Mouse (Mus musculus) midbrain, embryonic 15.5 days (tissue): ENCODE results near the gene Tmem259. TPM values are rescaled to one million over a fixed set of nuclear protein-coding genes. Genes with fewer than 3 reads are reported as not detected.

Experiments used
- ATAC-seq: fragments of 200-750 bp; cut with Nextera tagmentation; replicated peaks from 2 replicates; pipeline ENCODE4 v1.8.0; 2017; ENCODE audit warnings: moderate TSS enrichment
- H3K27ac ChIP-seq: fragments of 300-500 bp; sonication (generic); 2 replicates; pipeline ENCODE4 v1.5.1; 2015; ENCODE audit warnings: mild to moderate bottlenecking, inconsistent platforms
- H3K27me3 ChIP-seq: fragments of 300-500 bp; sonication (generic); replicated peaks from 2 replicates; pipeline ENCODE4 v1.6.1; 2015; ENCODE audit warnings: inconsistent platforms
- H3K36me3 ChIP-seq: fragments of 300-500 bp; sonication (generic); replicated peaks from 2 replicates; pipeline ENCODE4 v1.6.1; 2015; ENCODE audit warnings: inconsistent platforms
- H3K4me1 ChIP-seq: fragments of 300-500 bp; sonication (generic); 2 replicates; pipeline ENCODE4 v1.6.1; 2015; ENCODE audit warnings: inconsistent platforms
- H3K4me2 ChIP-seq: fragments of 300-500 bp; sonication (generic); 2 replicates; pipeline ENCODE4 v1.6.1; 2015; ENCODE audit warnings: inconsistent platforms, mild to moderate bottlenecking, moderate library complexity
- H3K4me3 ChIP-seq: fragments of 300-500 bp; sonication (generic); 2 replicates; pipeline ENCODE4 v1.5.1; 2015; ENCODE audit warnings: mild to moderate bottlenecking, inconsistent platforms
- H3K9ac ChIP-seq: fragments of 300-500 bp; sonication (generic); 2 replicates; pipeline ENCODE4 v1.6.1; 2015; ENCODE audit warnings: mild to moderate bottlenecking, inconsistent platforms
- H3K9me3 ChIP-seq: fragments of 300-500 bp; sonication (generic); 2 replicates; pipeline ENCODE4 v1.6.1; 2016; ENCODE audit warnings: inconsistent platforms
- WGBS: fragments of 180-500 bp; shearing (Covaris S2); methylation state at CpG from one replicate; pipeline ENCODE4 v1.1.7; 2015; ENCODE audit warnings: mixed read lengths; 5-methylcytosine and 5-hydroxymethylcytosine counted together
- polyA plus RNA-seq: library from polyadenylated mRNA; unstranded; fragments of >200 nt; fragmentation: Nextera tagmentation; extraction: Ambion mirVana; gene quantifications from 2 replicates; pipeline ENCODE4 v1.2.1, GENCODE M21; 2015

The Tmem259 gene
- polyA plus RNA-seq, 1 experiment from 2014 or later, result 24.3 TPM

GRCm38 (mm10) chr10:79927324-79928029 lies 56.7 kb downstream of the Tmem259 start:
- Histone ChIP-seq H3K27ac (peak overlapping the region; percentile 89), H3K4me1 (peaks cover 37% of the 10 kb centered on the region), H3K27me3 (peaks cover 12% of the 10 kb centered on the region), H3K4me2 (peak overlapping the region; percentile 81), H3K4me3 (peak overlapping the region; percentile 92), H3K36me3 (peaks cover 6% of the 10 kb centered on the region; the same call in 1 of the 2 replicates), H3K9me3 (no peaks in the 10 kb centered on the region), H3K9ac (peak overlapping the region; percentile 78)
- ATAC-seq, result peak; percentile 53
- under 1% methylated on average over 54 of the region's 54 CpGs for WGBS

DNA sequence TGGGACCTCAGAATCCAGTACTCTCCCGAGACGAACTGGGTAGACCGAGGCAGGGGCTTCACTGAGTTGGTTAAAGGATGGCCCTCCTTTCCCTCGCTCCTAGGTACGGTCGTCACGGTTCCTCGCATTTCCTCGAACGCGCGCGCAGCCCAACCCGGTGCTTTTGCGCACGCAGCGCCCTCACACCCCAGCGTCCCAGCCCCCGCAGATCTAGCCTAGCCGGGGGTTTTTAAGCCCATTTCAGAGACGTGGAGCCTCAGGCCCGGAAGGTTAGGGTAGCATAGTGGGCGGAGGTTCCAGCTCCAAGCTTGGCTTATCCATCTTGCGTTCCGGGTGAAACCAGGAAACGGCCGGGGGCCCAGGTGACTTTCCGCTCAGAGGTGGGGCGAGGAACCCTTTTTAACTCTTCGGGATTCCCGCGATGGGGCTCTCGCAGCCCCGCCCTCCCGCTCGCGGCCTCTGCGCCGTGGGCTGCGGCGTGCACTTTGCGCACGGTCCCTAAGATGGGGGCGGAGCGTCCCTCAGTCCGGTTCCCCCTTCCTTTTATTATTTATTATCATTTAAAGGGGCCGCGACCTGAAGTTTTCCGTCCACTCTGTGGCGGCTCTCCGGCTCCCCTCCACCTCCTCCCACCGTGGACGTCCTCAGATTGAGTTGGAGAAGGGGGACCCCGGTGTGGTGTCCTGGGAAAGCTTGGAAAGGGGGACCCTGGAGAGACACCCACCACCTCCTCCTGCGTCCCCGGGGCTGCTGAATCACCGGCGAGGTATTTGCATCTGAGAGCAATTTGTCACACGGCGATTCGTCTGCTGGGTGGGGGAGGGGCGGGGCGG lies 57.4 kb downstream of the Tmem259 start, which contains the start of gene Arid3a:
Gene Arid3a (plus strand): TSS at position 553 of the 833 bp plus-strand sequence.
- Histone ChIP-seq H3K4me2 (peak within 1 kb of the TSS; percentile 81), H3K36me3 (peaks cover 6% of the 10 kb centered on the region; the same call in 1 of the 2 replicates)
- WGBS, result under 1% methylated on average over 63 of the region's 63 CpGs

GRCm38 (mm10) chr10:79925785-79926490 lies 58.2 kb downstream of the Tmem259 start:
- H3K4me1 ChIP-seq, result peaks cover 44% of the 10 kb centered on the region
- H3K36me3 ChIP-seq, result 0 out of 2 replicates have a peak, but pooled peaks cover under 1% of the 10 kb centered on the region
- peak overlapping the region; percentile 92 for H3K4me3 ChIP-seq
- 10% methylated on average over 15 of the region's 15 CpGs for WGBS
- peaks cover 27% of the 10 kb centered on the region for H3K27me3 ChIP-seq
- ATAC-seq, result peak; percentile 12; the same call in 1 of the 2 replicates
- H3K27ac ChIP-seq, result no peak overlapping the region; the same call in 1 of the 2 replicates
- H3K4me2 ChIP-seq, result peak overlapping the region; percentile 81
- peak overlapping the region; percentile 78 for H3K9ac ChIP-seq
- H3K9me3 ChIP-seq, result no peaks in the 10 kb centered on the region

More for the DNA sequence above, 57.4 kb downstream of the Tmem259 start, which contains the start of gene Arid3a:
- Histone ChIP-seq H3K9me3 (no peaks in the 10 kb centered on the region), H3K4me1 (peaks cover 36% of the 10 kb centered on the region), H3K27me3 (peaks cover 20% of the 10 kb centered on the region), H3K4me3 (peak within 1 kb of the TSS; percentile 92), H3K27ac (peak within 1 kb of the TSS; percentile 89), H3K9ac (peak within 1 kb of the TSS; percentile 78)
- ATAC-seq, result peak; percentile 74

- WGBS, result 13% methylated on average over 29 of the region's 29 CpGs
- no peaks in the 10 kb centered on the region for H3K9me3 ChIP-seq
- H3K9ac ChIP-seq, result no peak overlapping the region
- ATAC-seq, result no peak
- H3K4me3 ChIP-seq, result peak overlapping the region; percentile 92; the same call in 1 of the 2 replicates
- peak overlapping the region; percentile 81 for H3K4me2 ChIP-seq
- H3K4me1 ChIP-seq, result peaks cover 48% of the 10 kb centered on the region
- H3K36me3 ChIP-seq, result no peaks in the 10 kb centered on the region
- peaks cover 34% of the 10 kb centered on the region for H3K27me3 ChIP-seq
- no peak overlapping the region for H3K27ac ChIP-seq
Observed at GRCm38 (mm10) chr10:79924998-79925784, 58.9 kb downstream of the Tmem259 start.

Other genes starting within 250 kb of the Tmem259 start
- gene Polrmt, start 237.7 kb downstream of the Tmem259 start, polyA plus RNA-seq, result 48.3 and 50.6 TPM in 2 replicates
- gene Fgf22, start 229.3 kb downstream of the Tmem259 start, polyA plus RNA-seq, result 1.4 and 1.6 TPM in 2 replicates
- gene Rnf126, start 217.4 kb downstream of the Tmem259 start, polyA plus RNA-seq, result 109 and 117 TPM in 2 replicates
- gene Fstl3, start 207.1 kb downstream of the Tmem259 start, polyA plus RNA-seq, result 1.9 and 2.0 TPM in 2 replicates
- 0.17 TPM in 1 of 2 replicates, not detected in the other for gene Prss57, start 193.4 kb downstream of the Tmem259 start, polyA plus RNA-seq
- 337 and 348 TPM in 2 replicates for gene Palm, start 190.8 kb downstream of the Tmem259 start, polyA plus RNA-seq
- gene Misp, start 163.3 kb downstream of the Tmem259 start, polyA plus RNA-seq, result 0.23 and 0.85 TPM in 2 replicates
- 72.7 and 79.4 TPM in 2 replicates for gene Ptbp1, start 129.9 kb downstream of the Tmem259 start, polyA plus RNA-seq
- 12.2 and 13.3 TPM in 2 replicates for gene Prtn3, start 109.9 kb downstream of the Tmem259 start, polyA plus RNA-seq
- 496 and 503 TPM in 2 replicates for gene Plppr3, start 109.7 kb downstream of the Tmem259 start, polyA plus RNA-seq
- 1.2 TPM in 1 of 2 replicates, not detected in the other for gene Elane, start 98.1 kb downstream of the Tmem259 start, polyA plus RNA-seq
- gene Cfd, start 93.5 kb downstream of the Tmem259 start, polyA plus RNA-seq, result not detected in 2 replicates
- gene Med16, start 75.4 kb downstream of the Tmem259 start, polyA plus RNA-seq, result 64.5 and 66.5 TPM in 2 replicates
- not detected in 2 replicates for gene Gm26602, start 73.5 kb downstream of the Tmem259 start, polyA plus RNA-seq
- 3.1 and 3.3 TPM in 2 replicates for gene Kiss1r, start 67.4 kb downstream of the Tmem259 start, polyA plus RNA-seq
- 292 and 296 TPM in 2 replicates for gene R3hdm4, start 63.1 kb downstream of the Tmem259 start, polyA plus RNA-seq
- 2.9 and 4.7 TPM in 2 replicates for gene Arid3a, start 57.3 kb downstream of the Tmem259 start, polyA plus RNA-seq
- 87.3 and 87.5 TPM in 2 replicates for gene Wdr18, start 24.2 kb downstream of the Tmem259 start, polyA plus RNA-seq
- 0.34 and 0.66 TPM in 2 replicates for gene Grin3b, start 13.6 kb downstream of the Tmem259 start, polyA plus RNA-seq
- 28.6 and 34.4 TPM in 2 replicates for gene Cnn2, start 4.3 kb upstream of the Tmem259 start, polyA plus RNA-seq
- gene Abca7, start 12.2 kb upstream of the Tmem259 start, polyA plus RNA-seq, result 4.4 and 4.8 TPM in 2 replicates
- 1.9 and 2.2 TPM in 2 replicates for gene Arhgap45, start 32.3 kb upstream of the Tmem259 start, polyA plus RNA-seq
- gene Polr2e, start 55.5 kb upstream of the Tmem259 start, polyA plus RNA-seq, result 132 and 148 TPM in 2 replicates
- 522 and 546 TPM in 2 replicates for gene Gpx4, start 62.8 kb upstream of the Tmem259 start, polyA plus RNA-seq
- 13.8 and 16.8 TPM in 2 replicates for gene Sbno2, start 121.2 kb upstream of the Tmem259 start, polyA plus RNA-seq
- 19.6 and 20.5 TPM in 2 replicates for gene Stk11, start 131.5 kb upstream of the Tmem259 start, polyA plus RNA-seq
- 444 and 468 TPM in 2 replicates for gene Atp5d, start 154.3 kb upstream of the Tmem259 start, polyA plus RNA-seq
- 65.7 and 66.9 TPM in 2 replicates for gene Cbarp, start 156.5 kb upstream of the Tmem259 start, polyA plus RNA-seq
- gene Midn, start 163.9 kb upstream of the Tmem259 start, polyA plus RNA-seq, result 29.5 and 29.9 TPM in 2 replicates
- 364 and 392 TPM in 2 replicates for gene Cirbp, start 181.7 kb upstream of the Tmem259 start, polyA plus RNA-seq
- 13.3 and 14.7 TPM in 2 replicates for gene 1600002K03Rik, start 188.6 kb upstream of the Tmem259 start, polyA plus RNA-seq
- 53.4 and 54.6 TPM in 2 replicates for gene Efna2, start 195.2 kb upstream of the Tmem259 start, polyA plus RNA-seq
- 56.4 and 59.5 TPM in 2 replicates for gene Mum1, start 242.1 kb upstream of the Tmem259 start, polyA plus RNA-seq